Mouse (Mus musculus) heart, embryonic 16.5 days (tissue): ENCODE data around the gene Trim13. TPM values are rescaled to one million over a fixed set of nuclear protein-coding genes. Genes with fewer than 3 reads are reported as not detected.

ENCODE experiments used
- ATAC-seq: fragments of 200-750 bp; cut with Nextera tagmentation; replicated peaks from 2 replicates; pipeline ENCODE4 v1.8.0; 2017; ENCODE audit warnings: moderate number of reproducible peaks; ENCODE audit not compliant: insufficient read depth, low FRiP score; ENCODE audit errors: extremely low read depth
- H3K27ac ChIP-seq: fragments of 300-500 bp; sonication (generic); 2 replicates; pipeline ENCODE4 v1.5.1; 2014; ENCODE audit warnings: mild to moderate bottlenecking, low read length, control low read depth, moderate library complexity
- H3K27me3 ChIP-seq: fragments of 300-500 bp; sonication (generic); 2 replicates; pipeline ENCODE4 v1.6.1; 2014; ENCODE audit warnings: low read length, mixed read lengths; ENCODE audit not compliant: control insufficient read depth, insufficient read depth
- H3K36me3 ChIP-seq: fragments of 300-500 bp; sonication (generic); 2 replicates; pipeline ENCODE4 v1.6.1; 2014; ENCODE audit not compliant: control insufficient read depth, insufficient read depth
- H3K4me1 ChIP-seq: fragments of 300-500 bp; sonication (generic); 2 replicates; pipeline ENCODE4 v1.6.1; 2014; ENCODE audit warnings: low read length, mixed read lengths; ENCODE audit not compliant: control insufficient read depth, insufficient read depth
- H3K4me2 ChIP-seq: fragments of 300-500 bp; sonication (generic); 2 replicates; pipeline ENCODE4 v1.6.1; 2014; ENCODE audit warnings: low read depth, mild to moderate bottlenecking, control low read depth, low read length
- H3K4me3 ChIP-seq: fragments of 300-500 bp; sonication (generic); 2 replicates; pipeline ENCODE4 v1.5.1; 2014; ENCODE audit warnings: mild to moderate bottlenecking, control low read depth, low read length
- H3K9ac ChIP-seq: fragments of 300-500 bp; sonication (generic); 2 replicates; pipeline ENCODE4 v1.6.1; 2014; ENCODE audit warnings: low read length, control low read depth
- H3K9me3 ChIP-seq: fragments of 300-500 bp; sonication (generic); replicated peaks from 2 replicates; pipeline ENCODE4 v1.6.1; 2016; ENCODE audit warnings: low read length; ENCODE audit not compliant: control insufficient read depth
- WGBS: fragments of 180-500 bp; shearing (Covaris S2); extraction: QIAGEN DNeasy Blood & Tissue Kit; methylation state at CpG from one replicate; pipeline ENCODE4 v1.1.7; 2014; 5-methylcytosine and 5-hydroxymethylcytosine counted together
- microRNA counts: library from miRNA; unstranded; fragments of <30 nt; microRNA quantifications from one replicate; lab custom pipeline; 2016
- microRNA-seq: library from miRNA; unstranded; fragments of <30 nt; microRNA quantifications from one replicate; pipeline ENCODE4, GENCODE M21; 2017
- polyA plus RNA-seq: library from polyadenylated mRNA; unstranded; fragments of >200 nt; fragmentation: Nextera tagmentation; extraction: Ambion mirVana; gene quantifications from 2 replicates; pipeline ENCODE4 v1.2.1, GENCODE M21; 2015

Trim13 gene
- polyA plus RNA-seq, 1 experiment from 2014 or later, result 15.2 TPM

GRCm38 (mm10) chr14:61647182-61647880 lies 49.3 kb downstream of the Trim13 start:
- peak overlapping the region; percentile 98 for H3K27ac ChIP-seq
- ATAC-seq, result no peak
- under 1% methylated on average over 24 of the region's 24 CpGs for WGBS
- peak overlapping the region; percentile 99 for H3K9ac ChIP-seq
- peak overlapping the region; percentile 95 for H3K4me2 ChIP-seq
- peaks cover 11% of the 10 kb centered on the region; the same call in 1 of the 2 replicates for H3K4me1 ChIP-seq
- peak overlapping the region; percentile 96 for H3K4me3 ChIP-seq
- H3K36me3 ChIP-seq, result no peaks in the 10 kb centered on the region
- H3K27me3 ChIP-seq, result no peaks in the 10 kb centered on the region
- no peaks in the 10 kb centered on the region for H3K9me3 ChIP-seq

GRCm38 (mm10) chr14:61647881-61648684 lies 50.0 kb downstream of the Trim13 start:
- ATAC-seq, result peak; percentile 72
- no peaks in the 10 kb centered on the region for H3K36me3 ChIP-seq
- H3K27me3 ChIP-seq, result no peaks in the 10 kb centered on the region
- H3K4me2 ChIP-seq, result peak overlapping the region; percentile 95
- under 1% methylated on average over 77 of the region's 95 CpGs for WGBS
- peaks cover 11% of the 10 kb centered on the region; the same call in 1 of the 2 replicates for H3K4me1 ChIP-seq
- H3K4me3 ChIP-seq, result peak overlapping the region; percentile 96
- peak overlapping the region; percentile 99 for H3K9ac ChIP-seq
- H3K27ac ChIP-seq, result peak overlapping the region; percentile 98
- no peaks in the 10 kb centered on the region for H3K9me3 ChIP-seq

GRCm38 (mm10) chr14:61648685-61649504 lies 50.8 kb downstream of the Trim13 start:
- Histone ChIP-seq H3K4me2 (peak overlapping the region; percentile 95), H3K4me3 (peak overlapping the region; percentile 96), H3K27ac (peak overlapping the region; percentile 98), H3K36me3 (no peaks in the 10 kb centered on the region), H3K9me3 (no peaks in the 10 kb centered on the region), H3K27me3 (no peaks in the 10 kb centered on the region), H3K4me1 (peaks cover 11% of the 10 kb centered on the region; the same call in 1 of the 2 replicates), H3K9ac (peak overlapping the region; percentile 99)
- WGBS, result 1% methylated on average over 62 of the region's 62 CpGs
- ATAC-seq, result peak; percentile 93

GRCm38 (mm10) chr14:61650291-61650960 lies 52.4 kb downstream of the Trim13 start:
- no peak for ATAC-seq
- WGBS, result 35% methylated on average over 9 of the region's 9 CpGs
- H3K4me2 ChIP-seq, result no peak overlapping the region
- H3K9me3 ChIP-seq, result no peaks in the 10 kb centered on the region
- peaks cover 14% of the 10 kb centered on the region; the same call in 1 of the 2 replicates for H3K4me1 ChIP-seq
- no peaks in the 10 kb centered on the region for H3K27me3 ChIP-seq
- no peaks in the 10 kb centered on the region for H3K36me3 ChIP-seq
- peak overlapping the region; percentile 12; the same call in 1 of the 2 replicates for H3K27ac ChIP-seq
- H3K9ac ChIP-seq, result no peak overlapping the region
- no peak overlapping the region for H3K4me3 ChIP-seq

MicroRNAs within 50 kb of the gene (microRNA counts, 519-probe panel; counts per million panel counts)
- microRNA mmu-miR-15a (lab: Ali Mortazavi, UCI) (3,812 counts per million, percentile 91 among the panel's probes with 10 or more counts), microRNA mmu-miR-16 (lab: Ali Mortazavi, UCI) (4,725 counts per million, percentile 100 among the panel's probes with 10 or more counts)

Small RNA genes lying within 50 kb of the gene (microRNA-seq; reads per million reads assigned to microRNA genes)
- gene Mir15a, result 2,902 reads per million, percentile 88 among the genes with 10 or more reads in this experiment
- 1,711 reads per million, percentile 82 among the genes with 10 or more reads in this experiment for gene Mir16-1

Other genes starting within 250 kb of the Trim13 start
- gene Ebpl, start 237.8 kb upstream of the Trim13 start, polyA plus RNA-seq, result 4.0 and 4.2 TPM in 2 replicates
- gene Kpna3, start 158.4 kb upstream of the Trim13 start, polyA plus RNA-seq, result 32.3 and 35.3 TPM in 2 replicates
- gene Spryd7, start 41.4 kb upstream of the Trim13 start, polyA plus RNA-seq, result 22.4 and 29.6 TPM in 2 replicates
- gene Kcnrg, start 9.2 kb downstream of the Trim13 start, polyA plus RNA-seq, result 0.50 and 0.87 TPM in 2 replicates